Mouse (Mus musculus): ENCODE data around the gene Syap1.
"Not testable (repeated sequence)": the region's sequence is repeated elsewhere in the genome, so short reads cannot be mapped to it uniquely, and the experiment has no call there.

The Syap1 gene

GRCm38 (mm10) chrX:162887931-162888511 lies at the start of gene Syap1:
TSS of gene Syap1 (minus strand) at chrX:162888447.
- peak; percentile 75 for DNase-seq (ENCODE audit: low spot score)

GRCm38 (mm10) chrX:162931467-162931866 lies 43.2 kb upstream of the Syap1 start:
- no peak for DNase-seq (ENCODE audit: low spot score)

- no peak for DNase-seq (ENCODE audit: low spot score)
Measured at GRCm38 (mm10) chrX:162921487-162922125, 33.4 kb upstream of the Syap1 start.

DNA sequence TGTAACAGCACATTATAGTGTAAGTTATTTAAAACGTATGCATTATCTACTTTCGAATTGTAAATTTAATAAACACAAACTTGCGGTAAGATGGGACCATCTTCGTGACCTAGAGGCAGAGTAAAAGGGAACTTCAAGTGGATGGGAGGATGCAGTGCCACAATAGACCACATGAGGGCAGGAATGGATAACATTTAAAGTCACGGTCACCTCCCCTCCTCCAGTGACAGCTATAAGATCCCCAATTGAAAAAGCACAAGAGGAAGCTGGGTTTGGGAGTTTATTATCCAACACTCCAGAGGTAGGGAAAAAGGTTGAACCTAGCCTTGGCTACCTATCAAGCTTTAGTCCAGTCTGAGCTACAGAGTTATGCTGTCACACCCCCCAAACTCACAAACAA lies 27.4 kb upstream of the Syap1 start:
- peak; percentile 21 for DNase-seq (ENCODE audit: low spot score)

DNA sequence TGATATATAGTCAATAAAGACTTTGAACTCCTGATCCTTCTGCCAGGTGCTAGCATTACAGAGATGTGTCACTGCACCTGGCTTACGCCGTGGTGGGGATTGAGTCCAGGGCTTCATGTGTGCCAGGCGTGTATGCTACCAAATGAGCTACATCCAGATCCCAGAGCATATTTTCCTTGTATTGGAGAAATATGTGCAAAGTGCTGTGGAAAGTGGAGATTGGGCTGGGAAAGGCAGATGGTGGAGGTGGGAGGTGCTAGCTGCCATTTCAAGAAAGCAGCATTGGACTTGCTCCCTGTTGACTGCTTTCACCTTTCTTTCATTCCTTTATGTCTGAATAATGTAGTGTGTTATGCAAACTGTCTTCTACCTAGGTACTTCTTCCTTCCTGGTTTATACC lies 25.4 kb upstream of the Syap1 start:
- DNase-seq (ENCODE audit: low spot score) = no peak

- DNase-seq (ENCODE audit: low spot score) = no peak
Measured at GRCm38 (mm10) chrX:162907554-162907953, 19.3 kb upstream of the Syap1 start.

DNA sequence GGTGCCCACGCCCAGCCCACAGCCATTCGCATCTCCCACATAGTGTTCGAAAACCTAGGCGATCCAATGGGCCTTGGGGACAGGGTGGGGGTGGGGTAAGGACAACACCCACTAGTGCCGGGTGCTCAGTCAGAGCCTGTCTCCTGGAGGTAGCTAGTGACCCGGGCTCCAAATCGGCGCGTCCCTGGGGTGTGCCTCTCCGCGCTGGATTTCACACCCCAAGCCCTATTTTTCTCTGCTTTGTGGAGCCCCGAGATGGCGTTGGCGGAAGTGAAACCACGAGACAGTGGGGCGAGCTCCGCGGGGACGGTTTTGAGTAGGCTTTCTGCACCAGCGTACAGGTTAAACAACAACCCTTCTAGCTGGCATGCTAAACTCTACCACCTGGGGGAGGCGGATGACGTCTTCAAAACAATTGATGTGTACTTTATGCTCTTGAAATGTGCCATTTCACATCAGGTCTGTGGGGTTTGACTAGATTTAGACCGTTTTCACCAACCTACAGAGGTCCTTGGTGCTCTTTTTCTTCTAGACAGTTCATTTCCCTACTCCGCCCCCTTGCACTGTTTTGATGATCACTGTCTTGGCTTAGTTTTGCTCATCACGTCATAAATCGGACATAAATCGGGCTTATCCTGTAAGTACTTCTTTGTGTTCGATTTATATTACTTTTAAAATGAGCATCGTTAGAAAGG lies 13.9 kb upstream of the Syap1 start:
- DNase-seq (ENCODE audit: low spot score) = peak; percentile 18

DNA sequence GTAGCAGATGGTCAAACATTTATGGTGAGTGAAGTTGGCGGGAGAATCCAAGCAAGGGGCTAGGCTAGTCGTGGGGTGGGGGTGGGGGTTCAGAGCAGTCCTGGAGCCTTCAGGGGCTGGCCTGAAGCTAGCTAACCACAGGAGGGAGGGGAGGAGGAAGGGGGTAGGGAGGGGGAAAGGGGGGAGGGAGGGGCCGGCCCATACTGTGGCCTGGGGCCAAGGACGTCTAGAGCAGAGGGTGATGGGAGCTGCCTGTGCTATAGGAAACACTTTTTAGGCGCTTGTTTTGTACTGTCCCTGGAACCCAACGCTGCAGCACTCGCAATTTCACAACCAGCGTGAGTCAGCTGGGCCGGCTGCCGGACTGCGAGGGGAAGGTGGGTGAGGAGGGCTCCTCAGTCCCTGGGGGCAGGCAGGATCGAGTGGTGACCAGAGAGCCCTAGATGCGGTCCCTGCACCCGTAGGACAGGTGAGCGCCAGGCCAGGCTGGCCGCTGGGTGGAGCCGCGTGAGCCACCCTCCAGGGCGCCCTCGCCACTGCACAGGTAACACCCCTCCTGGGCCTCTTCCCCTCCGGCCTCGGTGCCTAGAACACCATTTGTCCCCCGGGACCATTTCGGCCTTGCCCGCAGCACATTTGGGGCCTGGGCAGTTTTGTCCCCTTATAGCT lies 13.3 kb upstream of the Syap1 start:
- peak; percentile 31 for DNase-seq (ENCODE audit: low spot score)

DNA sequence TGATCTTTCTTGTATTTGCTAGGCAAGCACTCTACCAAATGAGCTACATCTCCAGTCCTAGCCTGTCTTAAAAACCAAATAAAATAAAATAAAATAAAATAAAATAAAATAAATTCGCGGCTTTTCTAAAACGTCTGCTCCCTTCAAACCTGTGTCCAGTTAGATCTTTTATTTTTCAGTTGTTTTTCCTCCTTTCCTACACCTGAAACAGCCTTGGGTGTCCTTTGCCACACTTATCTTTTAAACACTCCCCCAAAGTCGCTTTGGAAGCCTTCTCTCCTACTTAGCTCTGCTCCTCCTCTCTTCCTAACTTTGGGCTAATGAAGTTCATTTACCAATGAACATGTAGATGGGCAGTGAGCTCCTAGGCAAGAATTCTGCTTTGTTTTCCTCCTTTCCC lies 12.7 kb upstream of the Syap1 start, which contains the start of gene Ctps2:
Ctps2 (plus strand) TSS at position 301 of the 400 bp plus-strand sequence.
- DNase-seq (ENCODE audit: low spot score) = no peak

DNA sequence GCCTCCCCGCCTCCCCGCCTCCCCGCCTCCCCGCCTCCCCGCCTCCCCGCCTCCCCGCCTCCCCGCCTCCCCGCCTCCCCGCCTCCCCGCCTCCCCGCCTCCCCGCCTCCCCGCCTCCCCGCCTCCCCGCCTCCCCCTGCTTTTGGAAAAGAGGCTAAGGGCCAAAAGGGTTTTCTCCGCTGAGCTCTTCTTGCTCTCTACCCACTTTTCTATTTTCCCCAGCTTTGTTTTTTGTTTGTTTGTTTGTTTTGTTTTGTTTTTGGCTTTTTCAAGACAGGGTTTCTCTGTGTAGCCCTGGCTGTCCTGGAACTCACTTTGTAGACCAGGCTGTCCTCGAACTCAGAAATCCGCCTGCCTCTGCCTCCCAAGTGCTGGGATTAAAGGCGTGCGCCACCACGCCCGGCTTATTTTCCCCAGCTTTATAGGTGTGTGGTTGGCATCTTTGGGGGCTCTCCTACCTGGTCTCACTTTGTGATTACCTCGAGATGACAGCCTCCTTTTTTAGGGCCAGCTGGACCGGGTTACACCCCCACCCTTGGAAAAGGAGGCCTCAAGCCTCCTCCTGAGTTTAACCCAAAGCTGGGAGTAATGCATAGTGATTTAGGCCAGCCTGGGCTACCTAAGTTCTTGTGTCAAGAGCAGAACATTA lies 452 bp upstream of the Syap1 start:
- DNase-seq (ENCODE audit: low spot score) = not testable (repeated sequence)

GRCm38 (mm10) chrX:162878236-162878635 lies 10.0 kb downstream of the Syap1 start:
- DNase-seq (ENCODE audit: low spot score) = no peak

GRCm38 (mm10) chrX:162873761-162874160 lies 14.5 kb downstream of the Syap1 start:
- DNase-seq (ENCODE audit: low spot score) = no peak

DNA sequence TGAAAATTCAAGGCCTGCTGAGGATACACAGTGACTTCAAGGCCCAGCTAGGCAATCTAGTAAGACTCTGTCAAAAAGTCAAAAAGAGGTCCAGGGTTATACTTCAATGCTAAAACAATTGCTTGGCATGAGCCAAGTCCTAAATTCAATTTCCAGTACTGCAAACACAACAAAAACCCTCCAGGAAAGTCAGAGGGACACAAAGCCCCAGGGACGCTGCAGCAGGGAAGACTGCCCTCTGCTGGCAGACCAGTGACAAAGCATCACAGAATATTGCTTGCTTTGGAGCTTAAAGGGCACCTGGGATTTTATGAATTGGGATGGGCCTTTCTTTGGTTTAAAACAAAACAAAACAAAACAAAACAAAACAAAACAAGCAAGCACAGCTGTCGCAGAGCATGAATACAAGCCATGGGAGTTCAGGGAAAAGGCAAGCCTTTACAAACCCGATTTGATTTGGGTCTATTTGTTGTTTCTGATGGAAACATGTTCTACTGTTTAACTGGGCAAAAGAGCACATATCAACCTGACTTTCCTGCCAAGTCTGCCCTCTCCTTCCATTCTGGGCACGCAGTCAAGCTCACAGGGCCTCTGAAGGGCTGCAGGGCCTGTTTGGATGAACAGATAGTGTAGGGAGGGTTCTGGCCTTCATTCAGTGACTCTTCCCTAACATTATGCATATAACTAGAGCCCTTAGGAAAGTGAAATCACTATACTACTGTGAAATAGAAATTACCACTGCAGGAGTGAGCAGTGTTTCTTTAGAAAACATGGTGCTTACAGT lies 16.3 kb downstream of the Syap1 start:
- DNase-seq (ENCODE audit: low spot score) = peak; percentile 19

GRCm38 (mm10) chrX:162868294-162868965 lies 19.8 kb downstream of the Syap1 start:
- no peak for DNase-seq (ENCODE audit: low spot score)

DNA sequence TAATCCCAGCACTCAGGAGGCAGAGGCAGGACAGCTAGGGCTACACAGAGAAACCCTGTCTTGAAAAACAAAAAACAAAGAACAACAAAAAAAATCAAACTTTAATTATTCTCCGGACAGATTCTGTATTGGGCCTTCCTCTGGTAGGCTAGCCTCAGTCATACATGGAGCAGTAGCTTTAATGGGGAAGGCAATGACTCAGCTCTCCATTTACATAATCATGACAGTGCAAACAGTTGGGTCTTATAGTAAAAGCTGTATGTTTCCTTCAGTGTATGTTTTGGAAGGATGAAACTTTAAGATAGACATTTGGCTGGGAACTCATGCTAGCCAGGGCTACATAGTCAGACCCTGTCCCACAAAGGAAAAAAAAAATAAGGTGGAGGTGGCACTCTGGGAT lies 39.6 kb downstream of the Syap1 start:
- DNase-seq (ENCODE audit: low spot score) = no peak

DNA sequence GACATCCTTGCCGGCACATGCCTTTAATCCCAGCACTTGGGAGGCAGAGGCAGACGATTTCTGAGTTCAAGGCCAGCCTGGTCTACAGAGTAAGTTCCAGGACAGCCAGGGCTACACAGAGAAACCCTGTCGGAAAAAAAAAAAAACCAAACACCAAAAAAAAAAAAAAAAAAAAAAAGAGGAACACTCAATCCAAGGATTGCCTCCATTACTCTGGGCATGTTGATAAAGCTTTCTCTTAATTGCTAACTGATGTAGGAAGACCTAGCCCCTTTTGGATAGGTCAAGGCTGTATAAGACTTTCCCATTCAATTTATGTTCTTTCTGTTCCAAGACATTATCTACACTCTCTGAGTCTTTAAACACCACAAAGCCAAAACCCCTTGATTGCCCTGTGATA lies 42.7 kb downstream of the Syap1 start:
- DNase-seq (ENCODE audit: low spot score) = no peak

DNA sequence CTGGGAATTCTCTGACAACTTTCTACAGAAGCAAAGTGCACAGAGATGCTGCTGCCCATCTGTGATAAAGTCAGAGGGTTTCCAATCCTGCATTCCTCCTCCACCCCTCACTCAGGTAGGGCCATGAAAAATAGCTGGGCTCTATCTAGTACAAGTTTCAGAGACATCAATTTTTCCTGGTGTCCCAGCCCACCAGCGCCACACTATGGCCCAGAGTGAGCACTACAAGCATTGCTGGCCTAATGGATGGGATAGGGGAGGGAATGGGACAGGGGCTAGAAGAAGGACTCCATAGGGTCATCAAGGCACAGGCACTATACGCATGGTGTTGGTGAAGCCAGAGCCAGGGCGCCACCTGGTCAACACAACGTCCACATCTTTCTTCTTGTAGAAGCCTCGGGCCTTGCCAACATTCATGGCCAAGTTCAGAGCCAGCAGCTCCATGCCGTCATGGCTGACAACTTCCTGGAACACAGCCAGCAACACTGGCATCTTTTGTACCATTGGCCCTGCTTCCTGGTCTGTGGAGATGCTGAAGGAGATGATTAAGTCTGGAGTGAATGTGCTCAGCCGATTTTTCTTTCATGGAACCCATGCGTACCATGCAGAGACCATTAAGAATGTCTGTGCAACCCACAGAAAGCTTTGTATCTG lies 43.7 kb downstream of the Syap1 start:
- DNase-seq (ENCODE audit: low spot score) = no peak

- DNase-seq (ENCODE audit: low spot score) = no peak
Measured at GRCm38 (mm10) chrX:162832101-162832500, 56.1 kb downstream of the Syap1 start.

- no peak for DNase-seq (ENCODE audit: low spot score)
Measured at GRCm38 (mm10) chrX:162831542-162831941, 56.7 kb downstream of the Syap1 start.

DNA sequence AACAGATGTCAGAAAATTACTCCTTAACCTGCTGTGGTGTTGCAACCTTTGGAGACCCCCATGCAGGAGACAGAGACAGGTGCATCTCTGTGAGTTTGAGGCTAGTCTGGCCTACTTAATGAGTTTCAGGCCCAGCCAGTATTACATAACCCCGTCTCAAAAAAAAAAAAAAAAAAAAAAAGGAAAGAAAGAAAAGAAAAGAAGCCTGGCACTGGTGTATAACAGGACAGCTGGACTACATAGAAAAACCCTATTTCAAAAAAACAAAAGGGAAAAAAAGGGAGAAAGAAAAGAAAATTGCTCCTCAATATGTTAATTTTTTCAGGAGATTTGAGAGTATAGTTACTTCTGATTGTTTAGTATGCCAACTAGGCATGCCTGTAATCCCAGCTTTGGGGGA lies 57.2 kb downstream of the Syap1 start:
- DNase-seq (ENCODE audit: low spot score) = no peak

All from urinary bladder, postnatal 25 days (tissue).